7 mouse cellular contexts compared by ENCODE assay signal in the genomic region with DNA sequence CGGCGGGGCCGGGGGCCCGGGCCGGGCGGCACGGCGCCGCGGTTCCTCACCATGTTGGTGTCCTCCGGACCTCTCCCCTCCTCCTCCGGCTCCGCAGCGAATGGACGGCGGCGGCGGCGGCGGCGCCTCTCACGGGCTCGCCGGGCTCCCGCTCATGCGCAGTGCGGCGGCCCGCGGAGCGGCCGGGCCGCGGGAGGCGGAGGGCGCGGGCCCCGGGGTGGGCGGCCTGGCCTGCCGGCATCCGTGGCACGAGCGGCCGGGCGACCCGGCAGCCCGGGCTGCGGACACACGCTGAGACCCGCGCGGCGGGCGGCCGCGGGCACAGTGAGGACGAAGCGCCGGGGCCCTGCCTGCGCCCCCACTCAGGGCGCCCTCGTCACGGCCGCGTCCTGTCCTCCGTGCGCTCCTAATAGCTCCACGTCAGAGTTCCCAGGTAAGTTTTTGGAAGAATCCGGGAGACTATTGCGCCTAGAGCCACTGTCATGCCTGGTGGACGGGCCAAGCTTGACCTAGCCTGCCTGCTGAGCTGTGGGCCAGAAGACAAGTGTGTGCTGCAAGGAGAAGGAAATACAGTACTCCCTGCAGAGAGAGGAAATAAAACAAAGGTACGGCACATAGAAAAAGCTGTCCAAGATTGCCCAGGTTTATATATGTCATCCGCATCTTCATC. TPM values are rescaled to one million over a fixed set of nuclear protein-coding genes. Genes with fewer than 3 reads are reported as not detected.
A peak's percentile ranks its signal among the peaks of the same experiment; 100 is the strongest.
DNase-seq lines count a peak whose midpoint lies in the region; ATAC-seq and TF ChIP-seq lines count a peak whose summit lies in the region.

No protein-coding gene starts in this region.

- TF ChIP-seq CTCF in small intestine, adult 2 months (IDR thresholded peaks at IDR 0.05; ENCODE audit: extremely low read depth, insufficient read length, insufficient replicate concordance, low read depth, low read length): no peak

- ATAC-seq in embryonic facial prominence, embryonic 11.5 days (replicated peaks; ENCODE audit: insufficient number of reproducible peaks, low FRiP score, low TSS enrichment, low read depth): peak; percentile 89
- ATAC-seq in limb, embryonic 13.5 days (ENCODE audit: low FRiP score, low read depth): peak; percentile 93
- ATAC-seq in midbrain, embryonic 14.5 days (ENCODE audit: low FRiP score, low TSS enrichment): peak; percentile 94

- H3K4me1 ChIP-seq in embryonic facial prominence, embryonic 11.5 days (ENCODE audit: control insufficient read depth, insufficient read depth, low read length): no peaks in the 10 kb centered on the region
- peaks cover 32% of the 10 kb centered on the region for H3K4me1 ChIP-seq in limb, embryonic 13.5 days
- H3K4me1 ChIP-seq in midbrain, embryonic 14.5 days (ENCODE audit: control insufficient read depth, insufficient read depth, low read length): peaks cover 20% of the 10 kb centered on the region
- peaks cover 10% of the 10 kb centered on the region for H3K4me1 ChIP-seq in small intestine, adult 2 months (ENCODE audit: control insufficient read depth, insufficient read depth, insufficient read length, low read length)

- peak overlapping the region; percentile 99 for H3K9ac ChIP-seq in embryonic facial prominence, embryonic 11.5 days (replicated peaks; ENCODE audit: low read length)
- H3K9ac ChIP-seq in limb, embryonic 13.5 days: peak overlapping the region; percentile 99
- peak overlapping the region; percentile 97 for H3K9ac ChIP-seq in midbrain, embryonic 14.5 days (replicated peaks; ENCODE audit: low read length)

- H3K9me3 ChIP-seq in embryonic facial prominence, embryonic 11.5 days (replicated peaks; ENCODE audit: control insufficient read depth, low read length): no peaks in the 10 kb centered on the region
- H3K9me3 ChIP-seq in limb, embryonic 13.5 days: no peaks in the 10 kb centered on the region
- no peaks in the 10 kb centered on the region for H3K9me3 ChIP-seq in midbrain, embryonic 14.5 days (ENCODE audit: control insufficient read depth, low read length)

- no peaks in the 10 kb centered on the region for H3K36me3 ChIP-seq in embryonic facial prominence, embryonic 11.5 days (replicated peaks; ENCODE audit: control insufficient read depth, insufficient read depth, low read depth, low read length)
- 0 out of 2 replicates have a peak, but pooled peaks cover 7% of the 10 kb centered on the region for H3K36me3 ChIP-seq in limb, embryonic 13.5 days
- H3K36me3 ChIP-seq in midbrain, embryonic 14.5 days (ENCODE audit: control insufficient read depth, insufficient read depth, low read length): 0 out of 2 replicates have a peak, but pooled peaks cover 4% of the 10 kb centered on the region
- no peaks in the 10 kb centered on the region for H3K36me3 ChIP-seq in small intestine, adult 2 months (ENCODE audit: control insufficient read depth, insufficient read depth, low read length)

- no peak; the same call in 1 of the 2 replicates for TF ChIP-seq POLR2A in small intestine, adult 2 months (IDR thresholded peaks at IDR 0.05; ENCODE audit: low read depth, low read length)

- no peaks in the 10 kb centered on the region for H3K27me3 ChIP-seq in embryonic facial prominence, embryonic 11.5 days (ENCODE audit: control insufficient read depth, insufficient read depth, low read length)
- no peaks in the 10 kb centered on the region for H3K27me3 ChIP-seq in limb, embryonic 13.5 days
- no peaks in the 10 kb centered on the region for H3K27me3 ChIP-seq in midbrain, embryonic 14.5 days (ENCODE audit: control insufficient read depth, insufficient read depth, low read length)
- H3K27me3 ChIP-seq in small intestine, adult 2 months (ENCODE audit: control insufficient read depth, insufficient read depth, low read length): no peaks in the 10 kb centered on the region

- H3K27ac ChIP-seq in embryonic facial prominence, embryonic 11.5 days (replicated peaks; ENCODE audit: low read depth, low read length): peak overlapping the region; percentile 89
- H3K27ac ChIP-seq in limb, embryonic 13.5 days: peak overlapping the region; percentile 93
- peak overlapping the region; percentile 93 for H3K27ac ChIP-seq in midbrain, embryonic 14.5 days (replicated peaks; ENCODE audit: low read depth, low read length)
- peak overlapping the region; percentile 81 for H3K27ac ChIP-seq in small intestine, adult 2 months (ENCODE audit: insufficient read depth, low read depth, low read length)

- peak overlapping the region; percentile 95 for H3K4me3 ChIP-seq in embryonic facial prominence, embryonic 11.5 days (ENCODE audit: low read depth, low read length)
- peak overlapping the region; percentile 93 for H3K4me3 ChIP-seq in limb, embryonic 13.5 days
- peak overlapping the region; percentile 87 for H3K4me3 ChIP-seq in midbrain, embryonic 14.5 days (replicated peaks; ENCODE audit: low read depth, low read length)
- peak overlapping the region; percentile 94 for H3K4me3 ChIP-seq in small intestine, adult 2 months (ENCODE audit: low read depth, low read length)

- under 1% methylated on average over 36 of the region's 73 CpGs for WGBS in embryonic facial prominence, embryonic 11.5 days
- WGBS in limb, embryonic 13.5 days: 0% methylated on average over 51 of the region's 73 CpGs
- WGBS in midbrain, embryonic 14.5 days: under 1% methylated on average over 56 of the region's 73 CpGs
- under 1% methylated on average over 68 of the region's 73 CpGs for WGBS in small intestine, adult 2 months

- H3K4me2 ChIP-seq in embryonic facial prominence, embryonic 11.5 days (ENCODE audit: low read depth, low read length): peak overlapping the region; percentile 71
- H3K4me2 ChIP-seq in limb, embryonic 13.5 days (replicated peaks): peak overlapping the region; percentile 90
- H3K4me2 ChIP-seq in midbrain, embryonic 14.5 days (ENCODE audit: low read length): peak overlapping the region; percentile 79

- DNase-seq in adrenal gland, adult 8-10 months: peak; percentile 72
- peak; percentile 80 for DNase-seq in embryonic facial prominence, embryonic 11.5 days (ENCODE audit: low spot score)
- peak; percentile 85 to 90 for DNase-seq in heart, adult 18-20 months
- DNase-seq in kidney, adult 18-20 months: peak; percentile 81
- DNase-seq in midbrain, embryonic 14.5 days: peak; percentile 91

RNA-seq across cellular contexts. Expression of gene Dcun1d1, which starts 4.4 kb away (rescaled TPM):
- total RNA-seq in adrenal gland, adult 8-10 months (2022): 10 to 100 TPM; 74.5 to 85.3 (median 77.8) TPM
- polyA plus RNA-seq in embryonic facial prominence, embryonic 11.5 days (2014; fragmentation: Nextera tagmentation; extraction: Ambion mirVana): 112 and 119 TPM in 2 replicates
- 10 to 100 TPM; 57.4 to 61.0 TPM for total RNA-seq in heart, adult 18-20 months (2021)
- polyA plus RNA-seq in limb, embryonic 13.5 days (2015; fragmentation: Nextera tagmentation; extraction: Ambion mirVana): 112 and 114 TPM in 2 replicates
- polyA plus RNA-seq in midbrain, embryonic 14.5 days (2014; fragmentation: Nextera tagmentation; extraction: Ambion mirVana): 105 and 107 TPM in 2 replicates
- 0.50 and 4.6 TPM in 2 replicates for polyA plus RNA-seq in small intestine, adult 2 months (2012; rRNA removed)

Comparison
In these comparisons a context has a peak if more than half of its experiments do, and no peak if none do; other contexts are left out.
1. Peak in every context shown above with its lines: DNase-seq, ATAC-seq, H3K4me3 ChIP-seq and H3K27ac ChIP-seq.
2. RNA of gene Dcun1d1, which starts 4.4 kb away (polyA plus RNA-seq): 112 to 119 TPM in embryonic facial prominence, embryonic 11.5 days, 112 to 114 TPM in limb, embryonic 13.5 days and 105 to 107 TPM in midbrain, embryonic 14.5 days; 0.50 to 4.6 TPM in small intestine, adult 2 months; every median in the first group is over 10 times any median in the second.